Mouse (Mus musculus) limb, embryonic 12.5 days (tissue): ENCODE measurements around the gene Acnat2. TPM values are rescaled to one million over a fixed set of nuclear protein-coding genes. Genes with fewer than 3 reads are reported as not detected.
"Not testable (repeated sequence)": the region's sequence is repeated elsewhere in the genome, so short reads cannot be mapped to it uniquely, and the experiment has no call there.

Experiments used
- ATAC-seq: fragments of 200-750 bp; cut with Nextera tagmentation; 2 replicates; pipeline ENCODE4 v1.8.0; 2017; ENCODE audit warnings: low read depth, moderate TSS enrichment; ENCODE audit not compliant: insufficient number of reproducible peaks, insufficient read depth, low FRiP score, low TSS enrichment
- H3K27ac ChIP-seq: fragments of 300-500 bp; sonication (generic); 2 replicates; pipeline ENCODE4 v1.5.1; 2016; ENCODE audit warnings: mild to moderate bottlenecking, moderate library complexity
- H3K27me3 ChIP-seq: fragments of 300-500 bp; sonication (generic); 2 replicates; pipeline ENCODE4 v1.6.1; 2016; ENCODE audit warnings: mild to moderate bottlenecking, moderate library complexity
- H3K36me3 ChIP-seq: fragments of 300-500 bp; sonication (generic); 2 replicates; pipeline ENCODE4 v1.6.1; 2016; ENCODE audit warnings: mild to moderate bottlenecking, moderate library complexity
- H3K4me1 ChIP-seq: fragments of 300-500 bp; sonication (generic); replicated peaks from 2 replicates; pipeline ENCODE4 v1.6.1; 2016
- H3K4me2 ChIP-seq: fragments of 300-500 bp; sonication (generic); 2 replicates; pipeline ENCODE4 v1.6.1; 2016; ENCODE audit warnings: mild to moderate bottlenecking, moderate library complexity
- H3K4me3 ChIP-seq: fragments of 300-500 bp; sonication (generic); replicated peaks from 2 replicates; pipeline ENCODE4 v1.5.1; 2016; ENCODE audit warnings: mild to moderate bottlenecking
- H3K9ac ChIP-seq: fragments of 300-500 bp; sonication (generic); replicated peaks from 2 replicates; pipeline ENCODE4 v1.6.1; 2016; ENCODE audit warnings: mild to moderate bottlenecking, moderate library complexity
- H3K9me3 ChIP-seq: fragments of 300-500 bp; sonication (generic); 2 replicates; pipeline ENCODE4 v1.6.1; 2016; ENCODE audit warnings: mild to moderate bottlenecking, moderate library complexity
- WGBS: fragments of 180-500 bp; shearing (Covaris S2); methylation state at CpG from one replicate; pipeline ENCODE4 v1.1.7; 2016; 5-methylcytosine and 5-hydroxymethylcytosine counted together
- polyA plus RNA-seq: library from polyadenylated mRNA; unstranded; fragments of >200 nt; fragmentation: Nextera tagmentation; extraction: Ambion mirVana; gene quantifications from 2 replicates; pipeline ENCODE4 v1.2.1, GENCODE M21; 2016

Gene Acnat2
- polyA plus RNA-seq, 1 experiment from 2014 or later = not detected

DNA sequence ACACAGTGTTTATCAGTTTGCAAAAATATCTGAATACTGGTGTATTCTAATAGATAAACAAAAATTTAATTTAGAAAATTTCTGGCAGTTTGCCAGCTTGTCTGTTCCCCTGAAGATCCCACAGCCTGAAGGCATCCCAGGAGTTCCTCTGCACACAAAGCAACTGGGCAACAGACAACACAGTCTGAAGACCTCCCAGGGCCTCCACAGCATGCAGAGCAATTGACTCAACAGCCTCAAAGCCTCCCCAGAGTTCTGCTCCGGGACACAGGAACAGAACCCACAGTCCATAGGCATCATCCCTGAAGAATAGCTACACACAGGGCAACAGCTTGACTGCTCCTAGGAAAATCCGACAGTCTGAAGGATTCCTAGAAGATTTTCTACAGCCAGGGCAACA, 59.3 kb downstream of the Acnat2 start:
- H3K9me3 ChIP-seq = no peaks in the 10 kb centered on the region
- no peak overlapping the region for H3K4me2 ChIP-seq
- 75% methylated on average over 2 of the region's 2 CpGs for WGBS
- H3K4me1 ChIP-seq = no peaks in the 10 kb centered on the region
- no peaks in the 10 kb centered on the region for H3K27me3 ChIP-seq
- ATAC-seq = no peak
- H3K36me3 ChIP-seq = no peaks in the 10 kb centered on the region
- H3K27ac ChIP-seq = no peak overlapping the region
- no peak overlapping the region for H3K4me3 ChIP-seq
- no peak overlapping the region for H3K9ac ChIP-seq

DNA sequence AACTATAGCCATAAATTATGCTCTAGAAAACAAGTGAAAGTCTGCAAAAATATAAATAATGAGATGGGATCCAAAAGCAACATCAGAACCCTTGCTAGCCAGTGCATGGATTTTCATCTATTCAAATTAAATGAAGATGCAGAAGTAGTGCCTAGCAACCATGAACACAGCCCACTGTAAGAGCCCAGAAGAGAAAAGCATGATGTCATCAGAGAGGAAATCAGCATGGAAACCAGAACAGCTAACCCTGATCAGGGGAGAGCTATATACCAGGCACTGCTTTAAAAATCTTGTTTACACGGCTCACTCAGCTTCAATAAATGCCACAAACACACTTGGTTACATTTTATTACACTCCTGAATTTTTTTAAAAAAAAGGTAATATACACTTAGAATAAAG, 60.0 kb downstream of the Acnat2 start:
- H3K27me3 ChIP-seq, H3K9ac ChIP-seq, H3K36me3 ChIP-seq, ATAC-seq, H3K4me1 ChIP-seq, H3K9me3 ChIP-seq, H3K27ac ChIP-seq, H3K4me2 ChIP-seq, H3K4me3 ChIP-seq: not testable (repeated sequence)
- 52% methylated on average over 1 of the region's 1 CpGs for WGBS

- H3K4me3 ChIP-seq, H3K36me3 ChIP-seq, H3K9me3 ChIP-seq, H3K27me3 ChIP-seq, H3K9ac ChIP-seq, ATAC-seq, H3K27ac ChIP-seq, H3K4me2 ChIP-seq, H3K4me1 ChIP-seq: not testable (repeated sequence)
- 86% methylated on average over 3 of the region's 3 CpGs for WGBS
These were observed 67.9 kb downstream of the Acnat2 start for GRCm38 (mm10) chr4:49340091-49340490.

DNA sequence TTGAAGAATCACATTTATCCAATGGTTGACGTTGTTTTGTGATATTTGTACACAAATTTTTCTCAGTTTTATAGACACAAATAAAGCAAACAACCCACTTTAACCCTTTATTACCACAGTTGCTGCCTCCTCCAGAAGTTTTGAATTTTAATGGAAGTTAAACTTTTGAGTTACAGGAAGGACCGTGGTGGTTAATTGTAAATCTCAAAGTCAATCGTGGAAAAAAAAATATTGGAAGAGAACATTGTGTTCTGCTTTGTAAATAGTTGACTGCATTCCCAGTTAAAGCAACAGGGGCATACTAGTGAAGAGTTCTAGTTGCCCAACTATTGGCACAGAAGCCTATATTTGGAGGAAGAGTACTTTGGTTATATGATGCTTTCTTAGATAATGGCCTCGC, 70.0 kb downstream of the Acnat2 start:
- H3K9me3 ChIP-seq, H3K4me1 ChIP-seq, ATAC-seq, H3K27ac ChIP-seq, H3K9ac ChIP-seq, H3K4me2 ChIP-seq, H3K36me3 ChIP-seq, H3K27me3 ChIP-seq, H3K4me3 ChIP-seq: not testable (repeated sequence)
- 80% methylated on average over 3 of the region's 4 CpGs for WGBS

Other genes starting within 250 kb of the Acnat2 start
- gene Acnat1, start 65.8 kb upstream of the Acnat2 start, polyA plus RNA-seq = not detected in 2 replicates
- not detected in 2 replicates for gene Baat, start 98.4 kb upstream of the Acnat2 start, polyA plus RNA-seq
- 89.3 and 92.4 TPM in 2 replicates for gene Mrpl50, start 112.9 kb upstream of the Acnat2 start, polyA plus RNA-seq
- 13.6 and 14.3 TPM in 2 replicates for gene Zfp189, start 113.0 kb upstream of the Acnat2 start, polyA plus RNA-seq
- gene Aldob, start 141.4 kb upstream of the Acnat2 start, polyA plus RNA-seq = 0.10 TPM in 1 of 2 replicates, not detected in the other
- 16.6 and 20.8 TPM in 2 replicates for gene Tmem246, start 189.7 kb upstream of the Acnat2 start, polyA plus RNA-seq
- gene Rnf20, start 223.9 kb upstream of the Acnat2 start, polyA plus RNA-seq = 57.3 and 61.5 TPM in 2 replicates